Mouse (Mus musculus): Measurements from ENCODE around the gene Slc36a2. TPM values are rescaled to one million over a fixed set of nuclear protein-coding genes. Genes with fewer than 3 reads are reported as not detected.

Slc36a2 gene
- polyA plus RNA-seq, 1 experiment from 2014 or later: 51.1 TPM

DNA sequence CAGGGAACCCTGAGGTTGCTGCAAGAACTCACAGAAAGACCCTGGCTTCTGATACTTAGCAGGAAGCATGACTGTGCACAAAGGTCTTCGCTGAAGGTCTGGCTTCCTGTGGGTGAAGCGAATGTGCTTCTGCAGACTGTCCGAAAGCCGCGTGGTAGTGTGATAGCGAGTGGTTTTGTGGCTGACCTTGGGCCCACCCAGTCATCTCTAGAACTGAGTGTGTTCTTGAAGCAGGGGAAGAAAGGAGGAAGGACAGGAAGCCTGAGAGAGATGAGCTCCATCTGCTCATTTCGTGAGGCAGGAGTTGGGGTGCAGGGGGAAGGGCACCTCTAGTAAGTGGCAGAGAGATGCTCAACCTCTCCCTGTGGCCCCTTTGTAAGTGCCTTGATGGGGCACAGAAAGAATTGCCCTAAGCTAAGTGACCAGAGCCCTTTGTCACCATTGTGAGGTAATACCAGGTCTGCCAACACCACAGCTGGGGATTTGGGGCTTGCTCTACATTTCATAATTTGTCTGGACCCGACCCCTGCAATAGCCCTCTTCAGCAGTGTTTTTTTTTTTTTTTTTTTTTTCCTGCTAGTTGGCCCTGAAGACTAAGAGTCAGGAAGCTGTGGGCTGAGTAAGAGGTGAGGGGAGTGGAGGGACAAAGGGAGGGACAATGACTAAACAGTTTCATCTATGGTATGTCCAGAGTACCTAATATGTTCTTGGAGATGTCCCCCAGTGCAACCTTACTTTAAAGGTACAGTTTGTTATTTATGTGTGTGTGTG lies 13.0 kb upstream of the Slc36a2 start:
- no peak for ATAC-seq (ENCODE audit: low read depth)

DNA sequence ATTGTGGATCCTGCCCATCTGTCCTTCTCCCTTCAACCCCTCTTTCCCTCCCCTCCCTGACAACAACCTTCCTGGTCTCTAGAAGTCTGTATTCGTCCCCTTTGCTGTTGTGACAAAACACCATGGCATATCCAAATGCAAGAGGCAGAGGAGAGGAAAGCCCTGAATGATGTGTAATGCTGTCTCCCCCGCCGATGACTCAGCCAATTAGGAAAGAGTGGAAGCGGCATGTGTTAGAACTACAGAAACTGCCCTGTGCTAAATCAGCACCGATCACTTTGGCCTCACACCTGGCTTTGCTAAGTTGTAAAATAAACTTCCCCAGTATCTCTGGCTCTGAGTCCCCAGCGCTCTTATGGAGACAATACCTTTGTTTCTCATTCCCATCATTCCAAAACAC lies 12.2 kb upstream of the Slc36a2 start:
- H3K9ac ChIP-seq (ENCODE audit: low read depth, low read length): no peak overlapping the region
- H3K4me3 ChIP-seq (ENCODE audit: low read depth, low read length): no peak overlapping the region
- no peak overlapping the region for H3K4me2 ChIP-seq (ENCODE audit: low read depth, low read length)
- H3K36me3 ChIP-seq (ENCODE audit: control insufficient read depth, insufficient read depth): no peaks in the 10 kb centered on the region
- no peaks in the 10 kb centered on the region for H3K27me3 ChIP-seq (ENCODE audit: control insufficient read depth, insufficient read depth, low read depth, low read length)
- ATAC-seq (ENCODE audit: low read depth): no peak
- no peaks in the 10 kb centered on the region for H3K9me3 ChIP-seq (replicated peaks; ENCODE audit: control insufficient read depth, low read length)
- H3K4me1 ChIP-seq (ENCODE audit: control insufficient read depth, low read depth, low read length): no peaks in the 10 kb centered on the region
- no peak overlapping the region for H3K27ac ChIP-seq (ENCODE audit: low read length)
- WGBS (ENCODE audit: insufficient replicate concordance): 24% methylated on average over 6 of the region's 6 CpGs

More for the DNA sequence above, 13.0 kb upstream of the Slc36a2 start:
- H3K9me3 ChIP-seq (replicated peaks; ENCODE audit: control insufficient read depth, low read length): no peaks in the 10 kb centered on the region
- no peaks in the 10 kb centered on the region for H3K36me3 ChIP-seq (ENCODE audit: control insufficient read depth, insufficient read depth)
- no peak overlapping the region for H3K4me3 ChIP-seq (ENCODE audit: low read depth, low read length)
- no peak overlapping the region for H3K27ac ChIP-seq (ENCODE audit: low read length)
- no peaks in the 10 kb centered on the region for H3K27me3 ChIP-seq (ENCODE audit: control insufficient read depth, insufficient read depth, low read depth, low read length)
- WGBS (ENCODE audit: insufficient replicate concordance): 7% methylated on average over 8 of the region's 8 CpGs
- 0 out of 2 replicates have a peak overlapping the region, but pooled peaks have one; percentile 5 for H3K4me2 ChIP-seq (ENCODE audit: low read depth, low read length)
- no peak overlapping the region for H3K9ac ChIP-seq (ENCODE audit: low read depth, low read length)
- no peaks in the 10 kb centered on the region for H3K4me1 ChIP-seq (ENCODE audit: control insufficient read depth, low read depth, low read length)

DNA sequence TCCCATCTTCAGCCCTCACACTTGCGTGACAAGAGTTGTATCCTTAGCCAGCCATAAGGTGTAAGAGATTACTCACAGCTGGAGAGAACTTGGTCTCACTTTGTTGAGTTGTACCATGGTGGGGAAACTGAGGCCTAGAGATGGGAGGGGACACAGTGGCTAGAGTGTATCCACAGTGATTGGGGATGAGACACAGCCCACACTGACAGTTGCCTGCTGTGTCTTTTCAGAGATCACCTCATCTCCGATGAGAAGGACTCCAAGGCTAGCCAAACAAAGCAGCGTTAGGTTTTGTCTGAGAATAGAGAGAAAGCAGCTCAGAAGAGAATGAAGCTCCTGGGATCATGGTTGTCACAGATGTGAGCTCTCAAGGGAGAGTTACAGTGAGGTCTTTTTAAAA lies 5.3 kb upstream of the Slc36a2 start:
- Histone ChIP-seq H3K4me2 (ENCODE audit: low read depth, low read length) (no peak overlapping the region), H3K27ac (ENCODE audit: low read length) (no peak overlapping the region), H3K27me3 (ENCODE audit: control insufficient read depth, insufficient read depth, low read depth, low read length) (no peaks in the 10 kb centered on the region), H3K9me3 (replicated peaks; ENCODE audit: control insufficient read depth, low read length) (no peaks in the 10 kb centered on the region), H3K36me3 (ENCODE audit: control insufficient read depth, insufficient read depth) (no peaks in the 10 kb centered on the region), H3K4me1 (ENCODE audit: control insufficient read depth, low read depth, low read length) (no peaks in the 10 kb centered on the region), H3K4me3 (ENCODE audit: low read depth, low read length) (no peak overlapping the region), H3K9ac (ENCODE audit: low read depth, low read length) (no peak overlapping the region)
- WGBS (ENCODE audit: insufficient replicate concordance): 61% methylated on average over 3 of the region's 3 CpGs
- no peak for ATAC-seq (ENCODE audit: low read depth)

DNA sequence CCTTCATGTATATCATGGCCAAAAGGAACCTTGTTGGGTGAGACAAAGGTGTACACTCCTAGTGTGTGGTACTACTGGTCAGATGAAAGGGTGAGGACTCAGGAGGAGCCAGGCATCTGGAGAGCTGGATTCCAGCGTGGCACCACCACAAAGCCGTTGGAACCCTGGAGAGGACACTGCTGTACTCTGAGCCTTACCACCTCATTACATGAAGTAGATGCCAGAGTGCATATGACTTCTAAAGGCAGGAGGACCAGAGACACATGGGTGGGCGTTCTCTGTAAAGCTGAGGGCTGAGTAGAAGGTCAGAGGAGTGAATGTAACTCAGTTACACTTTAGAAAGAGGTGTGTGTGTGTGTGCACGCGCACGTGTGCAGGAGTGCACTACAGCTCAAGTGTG lies 2.9 kb upstream of the Slc36a2 start:
- H3K4me2 ChIP-seq (ENCODE audit: low read depth, low read length): no peak overlapping the region
- no peaks in the 10 kb centered on the region for H3K4me1 ChIP-seq (ENCODE audit: control insufficient read depth, low read depth, low read length)
- H3K9me3 ChIP-seq (replicated peaks; ENCODE audit: control insufficient read depth, low read length): no peaks in the 10 kb centered on the region
- no peak overlapping the region for H3K9ac ChIP-seq (ENCODE audit: low read depth, low read length)
- ATAC-seq (ENCODE audit: low read depth): no peak
- no peak overlapping the region for H3K27ac ChIP-seq (ENCODE audit: low read length)
- H3K27me3 ChIP-seq (ENCODE audit: control insufficient read depth, insufficient read depth, low read depth, low read length): no peaks in the 10 kb centered on the region
- no peaks in the 10 kb centered on the region for H3K36me3 ChIP-seq (ENCODE audit: control insufficient read depth, insufficient read depth)
- H3K4me3 ChIP-seq (ENCODE audit: low read depth, low read length): no peak overlapping the region
- 68% methylated on average over 6 of the region's 6 CpGs for WGBS (ENCODE audit: insufficient replicate concordance)

DNA sequence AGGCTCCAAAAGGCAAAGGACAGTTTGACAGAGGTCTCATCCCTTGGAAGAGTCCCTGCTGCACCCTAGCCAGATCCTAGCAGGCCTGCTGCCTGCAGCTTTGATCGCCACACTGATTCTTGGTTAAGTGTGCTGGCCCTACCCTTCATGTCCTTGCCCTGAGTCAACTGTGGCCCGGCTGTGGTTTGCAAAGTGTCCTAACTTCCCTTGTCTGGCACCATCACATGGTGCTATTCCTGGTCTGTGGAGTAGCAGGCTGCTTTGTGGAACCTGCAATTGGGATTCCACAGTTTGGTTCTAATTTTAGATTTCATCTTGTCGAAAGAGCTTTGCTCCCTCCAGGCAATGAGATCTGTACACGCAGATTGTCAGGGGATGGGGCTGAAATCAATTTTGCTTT lies 2.4 kb upstream of the Slc36a2 start:
- H3K36me3 ChIP-seq (ENCODE audit: control insufficient read depth, insufficient read depth): no peaks in the 10 kb centered on the region
- no peak overlapping the region for H3K9ac ChIP-seq (ENCODE audit: low read depth, low read length)
- no peak overlapping the region for H3K4me2 ChIP-seq (ENCODE audit: low read depth, low read length)
- WGBS (ENCODE audit: insufficient replicate concordance): 44% methylated on average over 4 of the region's 4 CpGs
- no peak overlapping the region for H3K4me3 ChIP-seq (ENCODE audit: low read depth, low read length)
- H3K9me3 ChIP-seq (replicated peaks; ENCODE audit: control insufficient read depth, low read length): no peaks in the 10 kb centered on the region
- no peaks in the 10 kb centered on the region for H3K27me3 ChIP-seq (ENCODE audit: control insufficient read depth, insufficient read depth, low read depth, low read length)
- no peak overlapping the region for H3K27ac ChIP-seq (ENCODE audit: low read length)
- no peak for ATAC-seq (ENCODE audit: low read depth)
- no peaks in the 10 kb centered on the region for H3K4me1 ChIP-seq (ENCODE audit: control insufficient read depth, low read depth, low read length)

DNA sequence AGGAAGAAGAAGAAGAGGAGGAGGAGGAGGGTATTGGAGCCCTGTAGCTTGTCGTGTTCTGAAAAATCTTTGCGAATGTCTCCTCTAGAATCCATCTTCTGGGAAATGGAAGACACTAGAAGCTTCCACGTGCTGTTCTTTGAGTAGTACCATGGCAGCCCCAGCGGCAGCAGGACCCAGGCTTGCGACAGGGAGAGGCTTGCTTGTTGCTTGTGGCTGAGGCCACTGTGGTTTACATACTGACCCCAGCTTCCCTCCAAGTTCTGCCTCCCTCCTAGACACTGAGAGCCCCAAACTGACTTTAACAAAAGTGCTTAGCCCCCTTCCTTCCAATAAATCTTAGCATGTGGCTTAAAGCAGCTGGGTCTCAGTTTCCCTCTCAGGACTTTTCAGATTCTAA lies 631 bp downstream of the Slc36a2 start:
- H3K27ac ChIP-seq (ENCODE audit: low read length): no peak overlapping the region; the same call in 1 of the 2 replicates
- WGBS (ENCODE audit: insufficient replicate concordance): 41% methylated on average over 5 of the region's 5 CpGs
- no peaks in the 10 kb centered on the region for H3K27me3 ChIP-seq (ENCODE audit: control insufficient read depth, insufficient read depth, low read depth, low read length)
- no peaks in the 10 kb centered on the region for H3K36me3 ChIP-seq (ENCODE audit: control insufficient read depth, insufficient read depth)
- peak overlapping the region; percentile 11; the same call in 1 of the 2 replicates for H3K9ac ChIP-seq (ENCODE audit: low read depth, low read length)
- peak overlapping the region; percentile 50 for H3K4me3 ChIP-seq (ENCODE audit: low read depth, low read length)
- H3K4me1 ChIP-seq (ENCODE audit: control insufficient read depth, low read depth, low read length): no peaks in the 10 kb centered on the region; the same call in 1 of the 2 replicates
- peak overlapping the region; percentile 38 for H3K4me2 ChIP-seq (ENCODE audit: low read depth, low read length)
- ATAC-seq (ENCODE audit: low read depth): no peak
- H3K9me3 ChIP-seq (replicated peaks; ENCODE audit: control insufficient read depth, low read length): no peaks in the 10 kb centered on the region

DNA sequence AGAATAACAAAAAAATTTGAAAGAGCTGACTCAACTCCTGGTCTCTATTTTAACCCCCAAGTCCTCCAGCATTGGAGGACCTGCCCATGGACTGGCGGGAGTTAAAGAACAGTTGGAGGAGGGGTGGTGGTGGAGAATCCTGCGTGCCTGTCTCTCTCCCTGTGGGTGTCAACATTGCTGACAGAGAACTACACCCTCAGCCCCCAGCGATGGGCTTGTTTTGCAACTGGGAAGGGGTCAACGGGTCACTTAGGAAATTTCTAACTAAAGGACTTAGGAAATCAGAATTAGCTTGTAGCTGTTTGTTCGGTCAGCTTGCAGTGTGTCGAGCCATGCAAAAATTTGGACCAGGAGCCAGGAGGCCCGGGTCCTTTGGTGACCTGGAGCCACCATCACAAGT lies 1.8 kb downstream of the Slc36a2 start:
- no peaks in the 10 kb centered on the region for H3K9me3 ChIP-seq (replicated peaks; ENCODE audit: control insufficient read depth, low read length)
- H3K27me3 ChIP-seq (ENCODE audit: control insufficient read depth, insufficient read depth, low read depth, low read length): no peaks in the 10 kb centered on the region
- peak overlapping the region; percentile 77 for H3K27ac ChIP-seq (ENCODE audit: low read length)
- H3K4me1 ChIP-seq (ENCODE audit: control insufficient read depth, low read depth, low read length): no peaks in the 10 kb centered on the region; the same call in 1 of the 2 replicates
- H3K4me2 ChIP-seq (ENCODE audit: low read depth, low read length): peak overlapping the region; percentile 38
- no peaks in the 10 kb centered on the region for H3K36me3 ChIP-seq (ENCODE audit: control insufficient read depth, insufficient read depth)
- no peak overlapping the region; the same call in 1 of the 2 replicates for H3K9ac ChIP-seq (ENCODE audit: low read depth, low read length)
- 45% methylated on average over 7 of the region's 7 CpGs for WGBS (ENCODE audit: insufficient replicate concordance)
- ATAC-seq (ENCODE audit: low read depth): peak; percentile 80
- peak overlapping the region; percentile 50 for H3K4me3 ChIP-seq (ENCODE audit: low read depth, low read length)

DNA sequence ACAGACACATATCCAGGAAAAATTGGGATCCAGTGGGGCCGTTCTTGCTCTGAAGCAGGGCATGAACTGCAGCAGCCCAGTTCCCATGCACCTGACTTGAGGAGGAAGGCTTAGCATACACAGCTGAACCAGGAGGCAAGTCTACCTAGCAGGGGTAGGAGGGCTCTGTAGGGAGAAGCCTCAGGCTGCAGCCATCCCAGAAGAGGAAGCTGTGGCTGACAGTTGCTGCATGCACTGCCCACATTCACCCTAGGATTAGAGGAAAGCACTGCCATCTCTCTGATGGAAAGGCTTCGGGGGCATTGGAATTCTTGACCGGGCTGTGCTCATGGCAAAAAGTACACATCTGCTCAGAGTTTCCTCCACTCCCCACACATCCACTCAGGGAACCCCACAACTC lies 5.0 kb downstream of the Slc36a2 start:
- Histone ChIP-seq H3K4me3 (ENCODE audit: low read depth, low read length) (no peak overlapping the region), H3K9me3 (replicated peaks; ENCODE audit: control insufficient read depth, low read length) (no peaks in the 10 kb centered on the region), H3K4me1 (ENCODE audit: control insufficient read depth, low read depth, low read length) (no peaks in the 10 kb centered on the region; the same call in 1 of the 2 replicates), H3K27me3 (ENCODE audit: control insufficient read depth, insufficient read depth, low read depth, low read length) (no peaks in the 10 kb centered on the region), H3K36me3 (ENCODE audit: control insufficient read depth, insufficient read depth) (no peaks in the 10 kb centered on the region), H3K27ac (ENCODE audit: low read length) (no peak overlapping the region), H3K4me2 (ENCODE audit: low read depth, low read length) (no peak overlapping the region), H3K9ac (ENCODE audit: low read depth, low read length) (no peak overlapping the region)
- ATAC-seq (ENCODE audit: low read depth): no peak
- WGBS (ENCODE audit: insufficient replicate concordance): 40% methylated on average over 3 of the region's 3 CpGs

DNA sequence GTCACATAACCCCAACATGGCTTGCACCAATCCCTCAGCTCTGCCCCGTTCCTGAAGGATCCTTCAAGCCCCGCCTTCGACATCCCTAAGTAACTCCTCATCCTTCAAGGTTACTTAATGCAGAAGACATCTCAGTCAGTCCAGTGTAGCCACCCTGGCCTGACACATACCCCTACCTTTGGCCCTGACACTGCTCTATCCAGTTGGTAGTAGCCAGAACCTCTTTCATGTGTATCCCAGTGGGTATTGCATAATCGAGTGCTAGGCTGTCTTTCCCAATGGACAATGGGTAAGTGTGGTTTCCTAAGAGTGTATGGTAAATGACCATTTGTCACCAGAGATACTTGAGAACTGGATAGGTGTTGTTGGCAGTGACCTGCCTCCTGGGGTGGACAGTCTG lies 6.0 kb downstream of the Slc36a2 start:
- Histone ChIP-seq H3K4me1 (ENCODE audit: control insufficient read depth, low read depth, low read length) (no peaks in the 10 kb centered on the region; the same call in 1 of the 2 replicates), H3K4me2 (ENCODE audit: low read depth, low read length) (no peak overlapping the region), H3K36me3 (ENCODE audit: control insufficient read depth, insufficient read depth) (no peaks in the 10 kb centered on the region), H3K27ac (ENCODE audit: low read length) (no peak overlapping the region), H3K4me3 (ENCODE audit: low read depth, low read length) (no peak overlapping the region), H3K27me3 (ENCODE audit: control insufficient read depth, insufficient read depth, low read depth, low read length) (no peaks in the 10 kb centered on the region), H3K9ac (ENCODE audit: low read depth, low read length) (no peak overlapping the region), H3K9me3 (replicated peaks; ENCODE audit: control insufficient read depth, low read length) (no peaks in the 10 kb centered on the region)
- ATAC-seq (ENCODE audit: low read depth): peak; percentile 65
- WGBS (ENCODE audit: insufficient replicate concordance): 60% methylated on average over 4 of the region's 4 CpGs

Measured in liver, embryonic 16.5 days (tissue).